Mouse (Mus musculus): ENCODE data around the gene Pigx. TPM values are rescaled to one million over a fixed set of nuclear protein-coding genes. Genes with fewer than 3 reads are reported as not detected.

Gene Pigx
- polyA plus RNA-seq, 1 experiment from 2014 or later: 175 TPM

GRCm38 (mm10) chr16:32062226-32062625, 37.3 kb downstream of the Pigx start:
- peak; percentile 17 for DNase-seq (ENCODE audit: low spot score)

DNA sequence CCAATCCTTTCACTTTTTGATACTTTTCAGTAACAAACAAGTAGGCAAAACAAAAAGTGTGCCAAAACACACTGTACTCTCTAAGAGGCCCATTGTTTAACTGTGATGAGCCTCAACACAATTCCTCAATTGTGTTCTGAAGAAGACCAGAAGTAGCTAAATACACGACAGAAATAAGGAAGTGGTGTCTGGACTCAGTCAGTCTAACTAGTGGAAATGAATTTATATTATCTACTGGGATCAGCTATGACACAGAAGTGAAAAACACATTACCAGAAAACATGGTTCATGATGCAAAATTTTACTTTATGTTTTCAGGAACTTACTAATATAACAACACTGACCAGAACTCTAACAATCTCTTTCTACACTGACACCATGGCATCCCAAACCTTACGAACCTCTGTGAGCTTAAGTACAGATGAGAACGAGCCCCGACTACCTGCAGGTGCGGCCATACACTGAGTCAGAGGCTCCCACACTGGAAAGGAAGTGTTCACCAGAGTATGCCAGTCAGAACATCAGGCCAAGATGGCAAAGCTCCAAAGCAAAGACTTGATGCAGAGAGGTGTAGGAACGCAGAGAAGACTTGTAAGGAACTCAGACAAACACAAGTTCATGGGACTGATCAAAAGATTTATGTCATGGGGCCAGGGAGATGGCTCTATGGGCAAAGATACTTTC, 39.6 kb downstream of the Pigx start:
- DNase-seq (ENCODE audit: low spot score): peak; percentile 53

GRCm38 (mm10) chr16:32058817-32059216, 40.7 kb downstream of the Pigx start:
- no peak for DNase-seq (ENCODE audit: low spot score)

- DNase-seq (ENCODE audit: low spot score): no peak
These were observed 57.2 kb downstream of the Pigx start for GRCm38 (mm10) chr16:32042367-32042766.

Other genes with a start within 250 kb of the Pigx start
- 0.10 and 0.13 TPM in 2 replicates for gene Meltf, start 220.9 kb downstream of the Pigx start, polyA plus RNA-seq (2015; fragmentation: Nextera tagmentation; extraction: Ambion mirVana)
- 2.7 and 3.1 TPM in 2 replicates for gene Pigz, start 165.9 kb downstream of the Pigx start, polyA plus RNA-seq (2015; fragmentation: Nextera tagmentation; extraction: Ambion mirVana)
- gene 0610012G03Rik, start 151.2 kb downstream of the Pigx start, polyA plus RNA-seq (2015; fragmentation: Nextera tagmentation; extraction: Ambion mirVana): 92.1 and 95.1 TPM in 2 replicates
- gene Ncbp2, start 151.2 kb downstream of the Pigx start, polyA plus RNA-seq (2015; fragmentation: Nextera tagmentation; extraction: Ambion mirVana): 80.6 and 93.3 TPM in 2 replicates
- 9.3 and 12.4 TPM in 2 replicates for gene Senp5, start 96.5 kb downstream of the Pigx start, polyA plus RNA-seq (2015; fragmentation: Nextera tagmentation; extraction: Ambion mirVana)
- gene Pak2, start 20.4 kb downstream of the Pigx start, polyA plus RNA-seq (2015; fragmentation: Nextera tagmentation; extraction: Ambion mirVana): 43.8 and 47.4 TPM in 2 replicates
- 44.7 and 48.0 TPM in 2 replicates for gene Cep19, start 60 bp upstream of the Pigx start, polyA plus RNA-seq (2015; fragmentation: Nextera tagmentation; extraction: Ambion mirVana)
- 94.5 and 99.5 TPM in 2 replicates for gene Nrros, start 65.9 kb upstream of the Pigx start, polyA plus RNA-seq (2015; fragmentation: Nextera tagmentation; extraction: Ambion mirVana)
- gene Bex6, start 80.1 kb upstream of the Pigx start, polyA plus RNA-seq (2015; fragmentation: Nextera tagmentation; extraction: Ambion mirVana): 4.1 and 6.6 TPM in 2 replicates
- gene Fbxo45, start 147.4 kb upstream of the Pigx start, polyA plus RNA-seq (2015; fragmentation: Nextera tagmentation; extraction: Ambion mirVana): 8.8 and 11.9 TPM in 2 replicates
- 23.9 and 26.8 TPM in 2 replicates for gene Wdr53, start 147.5 kb upstream of the Pigx start, polyA plus RNA-seq (2015; fragmentation: Nextera tagmentation; extraction: Ambion mirVana)
- not detected in 2 replicates for gene Smco1, start 171.7 kb upstream of the Pigx start, polyA plus RNA-seq (2015; fragmentation: Nextera tagmentation; extraction: Ambion mirVana)
- 24.6 and 31.5 TPM in 2 replicates for gene Rnf168, start 177.7 kb upstream of the Pigx start, polyA plus RNA-seq (2015; fragmentation: Nextera tagmentation; extraction: Ambion mirVana)
- 20.0 and 21.8 TPM in 2 replicates for gene Ubxn7, start 232.5 kb upstream of the Pigx start, polyA plus RNA-seq (2015; fragmentation: Nextera tagmentation; extraction: Ambion mirVana)

Data from thymus, postnatal 0 days (tissue).